Mouse (Mus musculus) forebrain, postnatal 0 days (tissue): ENCODE measurements around the gene Pank3. TPM values are rescaled to one million over a fixed set of nuclear protein-coding genes. Genes with fewer than 3 reads are reported as not detected.

Experiments used
- ATAC-seq: fragments of 200-750 bp; cut with Nextera tagmentation; 2 replicates; pipeline ENCODE4 v1.8.0; 2017; ENCODE audit warnings: mild to moderate bottlenecking, moderate library complexity
- DNase-seq: peaks from one replicate; pipeline ENCODE4 v3.0.0-alpha.2; 2015
- H3K27ac ChIP-seq: fragments of 300-500 bp; sonication (generic); 2 replicates; pipeline ENCODE4 v1.5.1; 2014; ENCODE audit warnings: low read depth, mild to moderate bottlenecking, antibody characterized with exemption, low read length, moderate library complexity, mixed read lengths
- H3K27me3 ChIP-seq: fragments of 300-500 bp; sonication (generic); 2 replicates; pipeline ENCODE4 v1.6.1; 2014; ENCODE audit warnings: mild to moderate bottlenecking, low read length, mixed read lengths; ENCODE audit not compliant: insufficient read depth
- H3K36me3 ChIP-seq: fragments of 300-500 bp; sonication (generic); 2 replicates; pipeline ENCODE4 v1.6.1; 2014; ENCODE audit warnings: mild to moderate bottlenecking, moderate library complexity; ENCODE audit not compliant: insufficient read depth
- H3K4me1 ChIP-seq: fragments of 300-500 bp; sonication (generic); 2 replicates; pipeline ENCODE4 v1.6.1; 2014; ENCODE audit warnings: antibody characterized with exemption; ENCODE audit not compliant: insufficient read depth
- H3K4me2 ChIP-seq: fragments of 300-500 bp; sonication (generic); 2 replicates; pipeline ENCODE4 v1.6.1; 2014; ENCODE audit warnings: low read depth, mild to moderate bottlenecking, moderate library complexity
- H3K4me3 ChIP-seq: fragments of 300-500 bp; sonication (generic); 2 replicates; pipeline ENCODE4 v1.5.1; 2014; ENCODE audit warnings: low read depth, low read length, mixed read lengths
- H3K9ac ChIP-seq: fragments of 300-500 bp; sonication (generic); 2 replicates; pipeline ENCODE4 v1.6.1; 2014; ENCODE audit warnings: mild to moderate bottlenecking
- H3K9me3 ChIP-seq: fragments of 300-500 bp; sonication (generic); 2 replicates; pipeline ENCODE4 v1.6.1; 2016; ENCODE audit warnings: low read length
- CTCF ChIP-seq: sonication (generic); IDR thresholded peaks from 2 replicates; pipeline ENCODE4 v1.5.1; 2016; ENCODE audit warnings: antibody characterized with exemption, control low read depth, low read depth
- WGBS: fragments of 180-500 bp; shearing (Covaris S2); extraction: QIAGEN DNeasy Blood & Tissue Kit; methylation state at CpG from one replicate; pipeline ENCODE4 v1.1.7; 2014; 5-methylcytosine and 5-hydroxymethylcytosine counted together
- polyA plus RNA-seq: library from polyadenylated mRNA; unstranded; fragments of >200 nt; fragmentation: Nextera tagmentation; extraction: Ambion mirVana; gene quantifications from 2 replicates; pipeline ENCODE4 v1.2.1, GENCODE M21; 2015
- total RNA-seq: library from RNA; depleted of rRNA; stranded (reverse); fragments of >200 nt; gene quantifications from 2 replicates; pipeline ENCODE4 v1.2.3, GENCODE M21; 2014

Pank3 gene
- total and polyA plus RNA-seq, 2 experiments from 2014 or later: 11.7 to 93.7 TPM

- 3% methylated on average over 77 of the region's 86 CpGs for WGBS
These were observed 28.6 kb downstream of the Pank3 start for GRCm38 (mm10) chr11:35797751-35798494.

GRCm38 (mm10) chr11:35798495-35798820 is 29.2 kb downstream of the Pank3 start:
- H3K9ac ChIP-seq: peak overlapping the region; percentile 85
- H3K4me2 ChIP-seq: peak overlapping the region; percentile 81
- TF ChIP-seq CTCF: no peak
- no peaks in the 10 kb centered on the region for H3K36me3 ChIP-seq
- H3K27me3 ChIP-seq: no peaks in the 10 kb centered on the region; the same call in 1 of the 2 replicates
- ATAC-seq: peak; percentile 99
- DNase-seq: peak; percentile 91
- H3K9me3 ChIP-seq: no peaks in the 10 kb centered on the region
- peak overlapping the region; percentile 92 for H3K27ac ChIP-seq
- peak overlapping the region; percentile 72 for H3K4me3 ChIP-seq
- 7% methylated on average over 20 of the region's 23 CpGs for WGBS
- peaks cover 15% of the 10 kb centered on the region for H3K4me1 ChIP-seq

More at GRCm38 (mm10) chr11:35797751-35798494, 28.6 kb downstream of the Pank3 start:
- ATAC-seq (peak; percentile 73), DNase-seq (peak; percentile 57)
- Histone ChIP-seq H3K9me3 (no peaks in the 10 kb centered on the region), H3K4me2 (peak overlapping the region; percentile 81), H3K4me1 (peaks cover 15% of the 10 kb centered on the region), H3K4me3 (peak overlapping the region; percentile 72), H3K27ac (peak overlapping the region; percentile 92), H3K27me3 (no peaks in the 10 kb centered on the region; the same call in 1 of the 2 replicates), H3K9ac (peak overlapping the region; percentile 85), H3K36me3 (no peaks in the 10 kb centered on the region)
- TF ChIP-seq CTCF: no peak

GRCm38 (mm10) chr11:35798874-35799273 is 29.6 kb downstream of the Pank3 start, which contains the start of gene Fbll1:
Gene Fbll1, minus strand, starts transcription at chr11:35798884.
- Histone ChIP-seq H3K4me1 (peaks cover 15% of the 10 kb centered on the region), H3K27me3 (no peaks in the 10 kb centered on the region; the same call in 1 of the 2 replicates), H3K4me2 (peak within 1 kb of the TSS; percentile 81), H3K27ac (peak within 1 kb of the TSS; percentile 92), H3K9me3 (no peaks in the 10 kb centered on the region), H3K36me3 (no peaks in the 10 kb centered on the region), H3K4me3 (peak within 1 kb of the TSS; percentile 72), H3K9ac (peak within 1 kb of the TSS; percentile 85)
- 0 out of 2 replicates have a peak, but pooled peaks have one; percentile 2 for ATAC-seq
- no peak for TF ChIP-seq CTCF
- DNase-seq: no peak
- WGBS: 8% methylated on average over 11 of the region's 11 CpGs

GRCm38 (mm10) chr11:35801332-35801731 is 32.0 kb downstream of the Pank3 start:
- ATAC-seq (no peak), DNase-seq (no peak)
- H3K27me3 ChIP-seq: no peaks in the 10 kb centered on the region; the same call in 1 of the 2 replicates
- 80% methylated on average over 5 of the region's 5 CpGs for WGBS
- no peak overlapping the region for H3K4me2 ChIP-seq
- H3K4me1 ChIP-seq: peaks cover 15% of the 10 kb centered on the region
- H3K36me3 ChIP-seq: peaks cover 4% of the 10 kb centered on the region
- no peak overlapping the region for H3K4me3 ChIP-seq
- H3K27ac ChIP-seq: no peak overlapping the region
- no peaks in the 10 kb centered on the region for H3K9me3 ChIP-seq
- TF ChIP-seq CTCF: no peak
- H3K9ac ChIP-seq: no peak overlapping the region

- 81% methylated on average over 10 of the region's 10 CpGs for WGBS
- Histone ChIP-seq H3K4me1 (no peaks in the 10 kb centered on the region), H3K9ac (no peak overlapping the region), H3K4me2 (no peak overlapping the region), H3K9me3 (no peaks in the 10 kb centered on the region), H3K27me3 (no peaks in the 10 kb centered on the region), H3K36me3 (peaks cover 97% of the 10 kb centered on the region), H3K27ac (no peak overlapping the region), H3K4me3 (no peak overlapping the region)
- ATAC-seq (no peak), DNase-seq (no peak)
- TF ChIP-seq CTCF: no peak
These were observed 42.2 kb downstream of the Pank3 start for GRCm38 (mm10) chr11:35811458-35811857.

- peaks cover 94% of the 10 kb centered on the region for H3K36me3 ChIP-seq
- TF ChIP-seq CTCF: no peak
These were observed 47.0 kb downstream of the Pank3 start for GRCm38 (mm10) chr11:35816316-35816715.

GRCm38 (mm10) chr11:35827714-35828113 is 58.4 kb downstream of the Pank3 start:
- Histone ChIP-seq H3K9ac (no peak overlapping the region), H3K4me3 (no peak overlapping the region), H3K27me3 (no peaks in the 10 kb centered on the region), H3K4me1 (no peaks in the 10 kb centered on the region), H3K27ac (no peak overlapping the region), H3K4me2 (no peak overlapping the region), H3K36me3 (peaks cover 72% of the 10 kb centered on the region), H3K9me3 (no peaks in the 10 kb centered on the region)
- TF ChIP-seq CTCF: no peak
- WGBS: 94% methylated on average over 6 of the region's 6 CpGs
- ATAC-seq (no peak), DNase-seq (no peak)

More at GRCm38 (mm10) chr11:35816316-35816715, 47.0 kb downstream of the Pank3 start:
- no peak overlapping the region for H3K4me3 ChIP-seq
- DNase-seq (no peak), ATAC-seq (no peak)
- H3K4me2 ChIP-seq: no peak overlapping the region
- no peaks in the 10 kb centered on the region for H3K4me1 ChIP-seq
- H3K9ac ChIP-seq: no peak overlapping the region
- no peaks in the 10 kb centered on the region for H3K9me3 ChIP-seq
- no peaks in the 10 kb centered on the region for H3K27me3 ChIP-seq
- 93% methylated on average over 12 of the region's 12 CpGs for WGBS
- no peak overlapping the region for H3K27ac ChIP-seq
